Mouse (Mus musculus) midbrain, postnatal 0 days (tissue): Measurements from ENCODE around the gene Dyrk1b. TPM values are rescaled to one million over a fixed set of nuclear protein-coding genes. Genes with fewer than 3 reads are reported as not detected.

Experiments
- ATAC-seq: fragments of 200-750 bp; cut with Nextera tagmentation; 2 replicates; pipeline ENCODE4 v1.8.0; 2017; ENCODE audit warnings: moderate number of reproducible peaks, mild to moderate bottlenecking, moderate TSS enrichment, moderate library complexity; ENCODE audit not compliant: low FRiP score
- DNase-seq: peaks from one replicate; pipeline ENCODE4 v3.0.0-alpha.2; 2015; ENCODE audit warnings: low spot score
- H3K27ac ChIP-seq: fragments of 300-500 bp; sonication (generic); 2 replicates; pipeline ENCODE4 v1.5.1; 2014; ENCODE audit warnings: low read depth, mild to moderate bottlenecking, low read length, mixed read lengths
- H3K27me3 ChIP-seq: fragments of 300-500 bp; sonication (generic); 2 replicates; pipeline ENCODE4 v1.6.1; 2014; ENCODE audit warnings: low read length, control low read depth, mixed read lengths; ENCODE audit not compliant: insufficient read depth
- H3K36me3 ChIP-seq: fragments of 300-500 bp; sonication (generic); 2 replicates; pipeline ENCODE4 v1.6.1; 2014; ENCODE audit warnings: low read length, control low read depth, mixed read lengths; ENCODE audit not compliant: insufficient read depth
- H3K4me1 ChIP-seq: fragments of 300-500 bp; sonication (generic); 2 replicates; pipeline ENCODE4 v1.6.1; 2014; ENCODE audit warnings: mild to moderate bottlenecking, control low read depth, antibody characterized with exemption, low read length, mixed read lengths; ENCODE audit not compliant: insufficient read depth
- H3K4me2 ChIP-seq: fragments of 300-500 bp; sonication (generic); 2 replicates; pipeline ENCODE4 v1.6.1; 2014; ENCODE audit warnings: low read depth, mild to moderate bottlenecking, low read length, mixed read lengths; ENCODE audit not compliant: poor library complexity, severe bottlenecking
- H3K4me3 ChIP-seq: fragments of 300-500 bp; sonication (generic); 2 replicates; pipeline ENCODE4 v1.5.1; 2014; ENCODE audit warnings: low read depth, mild to moderate bottlenecking, low read length, moderate library complexity
- H3K9ac ChIP-seq: fragments of 300-500 bp; sonication (generic); replicated peaks from 2 replicates; pipeline ENCODE4 v1.6.1; 2014; ENCODE audit warnings: mild to moderate bottlenecking, low read length, moderate library complexity, mixed read lengths; ENCODE audit not compliant: poor library complexity, severe bottlenecking
- H3K9me3 ChIP-seq: fragments of 300-500 bp; sonication (generic); 2 replicates; pipeline ENCODE4 v1.6.1; 2016; ENCODE audit warnings: low read length, control low read depth
- CTCF ChIP-seq: IDR thresholded peaks from 2 replicates; pipeline ENCODE4 v1.5.1; 2016; ENCODE audit warnings: antibody characterized with exemption, mild to moderate bottlenecking
- WGBS: fragments of 180-500 bp; shearing (Covaris S2); extraction: QIAGEN DNeasy Blood & Tissue Kit; methylation state at CpG from one replicate; pipeline ENCODE4 v1.1.7; 2014; 5-methylcytosine and 5-hydroxymethylcytosine counted together
- polyA plus RNA-seq: library from polyadenylated mRNA; unstranded; fragments of >200 nt; fragmentation: Nextera tagmentation; extraction: Ambion mirVana; gene quantifications from 2 replicates; pipeline ENCODE4 v1.2.1, GENCODE M21; 2015
- total RNA-seq: library from RNA; depleted of rRNA; stranded (reverse); fragments of >200 nt; gene quantifications from 2 replicates; pipeline ENCODE4 v1.2.3, GENCODE M21; 2014

Gene Dyrk1b
- total and polyA plus RNA-seq, 2 experiments from 2014 or later: 8.0 to 33.3 TPM

- DNase-seq: peak; percentile 96
- ATAC-seq: peak; percentile 95
- Histone ChIP-seq H3K27me3 (no peaks in the 10 kb centered on the region), H3K9me3 (no peaks in the 10 kb centered on the region), H3K4me3 (peak within 1 kb of the TSS; percentile 80), H3K4me2 (peak within 1 kb of the TSS; percentile 88), H3K27ac (peak within 1 kb of the TSS; percentile 74), H3K36me3 (0 out of 2 replicates have a peak, but pooled peaks cover under 1% of the 10 kb centered on the region), H3K9ac (peak within 1 kb of the TSS; percentile 82), H3K4me1 (peaks cover 10% of the 10 kb centered on the region; the same call in 1 of the 2 replicates)
- under 1% methylated on average over 80 of the region's 80 CpGs for WGBS
- peak; percentile 1; the same call in 1 of the 2 replicates for TF ChIP-seq CTCF
Observed at GRCm38 (mm10) chr7:28169489-28170422, 9.5 kb upstream of the Dyrk1b start, which contains the start of gene Fbl. Gene Fbl (plus strand): TSS chr7:28169710.

- Histone ChIP-seq H3K27ac (no peak overlapping the region), H3K4me3 (no peak overlapping the region), H3K27me3 (no peaks in the 10 kb centered on the region), H3K36me3 (peaks cover 30% of the 10 kb centered on the region), H3K9me3 (no peaks in the 10 kb centered on the region), H3K4me2 (no peak overlapping the region), H3K9ac (no peak overlapping the region), H3K4me1 (peaks cover 10% of the 10 kb centered on the region; the same call in 1 of the 2 replicates)
- no peak for DNase-seq
- 88% methylated on average over 4 of the region's 4 CpGs for WGBS
- ATAC-seq: no peak
- no peak for TF ChIP-seq CTCF
Observed at GRCm38 (mm10) chr7:28175358-28175757, 3.9 kb upstream of the Dyrk1b start.

GRCm38 (mm10) chr7:28179741-28180377 is 590 bp downstream of the Dyrk1b start:
- TF ChIP-seq CTCF: no peak
- WGBS: under 1% methylated on average over 28 of the region's 56 CpGs
- DNase-seq (peak; percentile 99), ATAC-seq (peak; percentile 95)
- no peaks in the 10 kb centered on the region; the same call in 1 of the 2 replicates for H3K4me1 ChIP-seq
- peak overlapping the region; percentile 79 for H3K4me2 ChIP-seq
- H3K27me3 ChIP-seq: no peaks in the 10 kb centered on the region
- peak overlapping the region; percentile 81 for H3K4me3 ChIP-seq
- H3K9me3 ChIP-seq: no peaks in the 10 kb centered on the region
- H3K27ac ChIP-seq: peak overlapping the region; percentile 94
- peak overlapping the region; percentile 92 for H3K9ac ChIP-seq
- H3K36me3 ChIP-seq: peaks cover 61% of the 10 kb centered on the region

GRCm38 (mm10) chr7:28180890-28181289 is 1.6 kb downstream of the Dyrk1b start:
- peaks cover 62% of the 10 kb centered on the region for H3K36me3 ChIP-seq
- ATAC-seq: no peak
- H3K4me3 ChIP-seq: peak overlapping the region; percentile 81
- H3K4me2 ChIP-seq: peak overlapping the region; percentile 79
- peak overlapping the region; percentile 94; the same call in 1 of the 2 replicates for H3K27ac ChIP-seq
- DNase-seq: no peak
- peak overlapping the region; percentile 92; the same call in 1 of the 2 replicates for H3K9ac ChIP-seq
- no peak for TF ChIP-seq CTCF
- 70% methylated on average over 5 of the region's 5 CpGs for WGBS
- no peaks in the 10 kb centered on the region; the same call in 1 of the 2 replicates for H3K4me1 ChIP-seq
- H3K9me3 ChIP-seq: no peaks in the 10 kb centered on the region
- no peaks in the 10 kb centered on the region for H3K27me3 ChIP-seq

- H3K4me3 ChIP-seq: 0 out of 2 replicates have a peak overlapping the region, but pooled peaks have one; percentile 81
- 96% methylated on average over 12 of the region's 12 CpGs for WGBS
- H3K4me1 ChIP-seq: no peaks in the 10 kb centered on the region; the same call in 1 of the 2 replicates
Observed at GRCm38 (mm10) chr7:28181376-28181775, 2.1 kb downstream of the Dyrk1b start.

More at GRCm38 (mm10) chr7:28181376-28181775, 2.1 kb downstream of the Dyrk1b start:
- DNase-seq (no peak), ATAC-seq (no peak)
- H3K4me2 ChIP-seq: peak overlapping the region; percentile 79; the same call in 1 of the 2 replicates
- H3K9ac ChIP-seq: no peak overlapping the region
- no peak overlapping the region for H3K27ac ChIP-seq
- H3K36me3 ChIP-seq: peaks cover 64% of the 10 kb centered on the region
- no peaks in the 10 kb centered on the region for H3K9me3 ChIP-seq
- TF ChIP-seq CTCF: no peak
- H3K27me3 ChIP-seq: no peaks in the 10 kb centered on the region
